Mouse (Mus musculus) urinary bladder, postnatal 4 days (tissue): ENCODE data around the gene Cfap299.
A peak's percentile ranks its signal among the peaks of the same experiment; 100 is the strongest.
"Not testable (repeated sequence)": the region's sequence is repeated elsewhere in the genome, so short reads cannot be mapped to it uniquely, and the experiment has no call there.

ENCODE experiments used
- DNase-seq, 2 experiments: peaks; one replicate each; pipeline ENCODE4 v3.0.0; 2021 to 2022; ENCODE audit warnings: low spot score in 2 of 2

Gene Cfap299

DNA sequence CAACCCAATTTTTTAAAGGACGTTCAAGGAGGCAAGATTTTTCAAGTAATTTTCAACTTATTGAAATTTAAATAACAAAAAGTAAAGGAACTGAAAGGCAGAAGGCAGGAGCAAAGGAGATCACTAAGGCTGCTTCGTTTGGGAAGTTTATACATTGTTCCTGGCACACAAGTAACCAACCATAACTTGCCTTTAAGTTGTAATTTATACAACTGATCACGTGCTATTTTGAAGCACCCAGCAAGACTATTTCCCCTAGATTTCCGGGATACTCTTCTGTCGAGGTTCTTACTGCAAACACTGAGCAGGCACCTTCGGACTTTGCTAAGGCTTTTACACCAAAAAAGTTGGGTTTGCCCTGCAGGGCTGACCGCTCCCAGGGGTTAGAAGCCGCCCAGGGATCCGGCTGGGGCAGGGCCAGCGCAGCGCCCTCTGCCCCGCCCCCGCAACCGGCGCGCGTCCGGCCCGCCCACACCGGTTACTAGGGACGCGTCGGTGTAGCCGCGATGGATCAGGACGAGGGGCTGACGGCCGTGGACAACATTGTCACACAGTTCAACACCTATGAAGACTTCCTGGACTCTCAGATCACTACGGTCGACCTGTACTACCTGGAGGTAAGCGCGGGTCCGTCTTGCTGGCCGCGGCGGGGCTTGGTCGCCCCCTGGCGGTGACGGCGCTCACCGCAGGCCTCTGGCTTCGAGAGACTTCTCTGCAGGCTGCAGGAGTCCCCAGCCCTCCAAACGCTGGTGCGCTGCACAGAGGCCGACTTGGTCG lies at the start of gene Cfap299:
TSS of gene Cfap299 (plus strand) at position 457 of the 777 bp plus-strand sequence.
- peak; percentile 70 to 81 for DNase-seq

DNA sequence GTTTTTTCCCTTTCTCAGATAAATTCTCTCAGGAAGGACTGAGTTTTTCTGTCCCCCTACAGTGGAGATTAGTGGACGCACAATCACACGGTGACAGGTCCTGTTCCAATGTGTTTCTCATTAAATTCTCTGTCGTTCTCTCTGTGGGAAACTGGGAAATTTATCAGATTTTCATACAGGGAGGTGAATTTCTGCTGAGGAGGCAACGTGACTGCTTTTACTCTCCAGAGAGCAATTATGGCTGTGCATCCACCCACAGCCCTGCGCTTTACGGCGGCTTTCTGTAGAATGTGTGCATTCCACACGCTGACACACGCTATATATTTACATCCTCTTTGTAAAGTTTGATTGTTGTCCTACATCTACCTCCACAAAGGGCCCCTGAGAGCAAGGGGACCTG lies 47.1 kb upstream of the Cfap299 start:
- no peak for DNase-seq

DNA sequence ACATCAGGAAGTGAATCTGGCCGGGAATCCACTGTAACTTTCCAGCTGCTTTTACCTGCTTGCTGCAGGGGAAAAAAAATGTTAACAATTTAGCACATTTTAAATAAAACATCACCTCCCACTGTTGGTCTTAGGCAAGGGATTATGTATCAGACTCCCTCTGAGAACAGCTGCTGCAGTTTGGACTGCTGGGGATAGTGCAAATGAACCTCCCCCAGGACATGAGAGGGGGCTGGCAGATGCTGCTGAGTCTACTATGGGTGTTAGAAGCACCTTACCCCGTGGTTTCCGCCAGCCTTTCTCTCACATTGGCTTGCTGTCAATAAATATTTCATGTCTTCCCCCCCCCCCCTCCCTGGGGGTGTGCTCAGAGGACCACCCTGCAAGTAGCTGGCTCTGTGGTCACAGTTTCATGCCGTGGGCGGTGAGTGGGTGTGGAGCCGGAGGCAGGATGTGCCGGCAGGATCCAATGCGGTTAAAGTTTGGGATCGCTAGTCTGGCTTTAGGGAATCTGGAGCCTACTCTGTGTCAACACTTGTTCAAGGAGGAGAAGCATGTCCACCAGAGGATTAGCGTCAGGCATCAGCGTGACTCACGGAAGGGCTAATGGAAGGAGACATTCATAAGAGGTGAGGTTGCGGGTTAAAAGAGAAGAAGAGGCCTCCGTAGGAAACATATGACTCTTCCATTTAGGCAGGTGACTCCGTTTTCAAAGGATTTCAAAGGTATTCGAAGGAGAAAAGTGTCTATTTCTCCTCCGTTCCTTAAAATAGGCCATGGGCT lies 45.2 kb upstream of the Cfap299 start:
- peak in 1 of 2 experiments; percentile 20 for DNase-seq

DNA sequence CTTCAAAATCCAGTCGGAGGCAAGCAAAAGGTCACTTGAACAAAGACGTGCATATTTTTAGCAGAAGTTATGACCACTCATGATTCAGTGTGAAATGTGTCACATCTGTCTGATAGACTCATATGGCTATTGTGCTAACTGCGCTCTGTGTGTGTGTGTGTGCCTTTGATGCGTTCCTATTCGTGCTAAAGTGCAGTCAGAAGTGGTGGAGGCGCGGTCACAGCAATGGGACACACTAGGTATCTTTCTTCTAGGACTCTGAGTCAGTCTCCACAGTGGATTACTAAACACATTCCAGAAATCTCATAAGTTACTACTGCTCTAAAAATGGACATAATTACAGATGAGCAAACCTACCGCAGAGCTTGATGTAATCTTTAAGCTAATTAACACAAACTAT lies 38.5 kb upstream of the Cfap299 start:
- no peak for DNase-seq

DNA sequence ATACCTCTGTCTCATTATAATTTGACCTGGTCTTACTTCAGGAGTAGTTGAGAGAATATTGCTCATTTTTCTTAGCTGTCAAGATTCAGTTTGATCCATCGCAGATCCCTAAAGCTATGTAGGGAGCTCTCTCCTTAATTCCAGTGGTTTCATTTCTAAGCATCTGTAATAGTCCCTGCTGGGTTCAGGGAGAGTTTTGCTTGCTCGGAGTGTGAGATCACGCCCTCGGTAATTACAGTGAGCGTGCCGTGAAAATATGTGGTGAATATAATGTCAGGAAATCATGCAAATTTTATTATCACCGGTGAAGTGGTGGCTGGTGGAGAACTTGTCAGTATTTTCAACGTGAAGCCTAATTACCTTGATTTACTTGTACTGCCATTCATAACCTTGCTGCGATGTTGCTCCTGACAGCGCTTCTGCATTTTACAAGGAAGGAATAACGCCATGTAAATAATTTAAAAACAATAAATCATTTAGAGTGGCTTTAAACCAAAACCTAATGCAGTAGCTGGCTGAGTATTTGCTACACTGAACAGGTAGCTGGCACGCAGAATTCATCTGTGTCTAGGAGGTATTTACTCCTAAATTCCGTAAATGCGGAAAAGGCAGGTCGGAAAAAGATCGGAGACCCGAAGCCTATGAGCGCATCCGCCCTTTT lies 36.6 kb upstream of the Cfap299 start:
- no peak for DNase-seq

DNA sequence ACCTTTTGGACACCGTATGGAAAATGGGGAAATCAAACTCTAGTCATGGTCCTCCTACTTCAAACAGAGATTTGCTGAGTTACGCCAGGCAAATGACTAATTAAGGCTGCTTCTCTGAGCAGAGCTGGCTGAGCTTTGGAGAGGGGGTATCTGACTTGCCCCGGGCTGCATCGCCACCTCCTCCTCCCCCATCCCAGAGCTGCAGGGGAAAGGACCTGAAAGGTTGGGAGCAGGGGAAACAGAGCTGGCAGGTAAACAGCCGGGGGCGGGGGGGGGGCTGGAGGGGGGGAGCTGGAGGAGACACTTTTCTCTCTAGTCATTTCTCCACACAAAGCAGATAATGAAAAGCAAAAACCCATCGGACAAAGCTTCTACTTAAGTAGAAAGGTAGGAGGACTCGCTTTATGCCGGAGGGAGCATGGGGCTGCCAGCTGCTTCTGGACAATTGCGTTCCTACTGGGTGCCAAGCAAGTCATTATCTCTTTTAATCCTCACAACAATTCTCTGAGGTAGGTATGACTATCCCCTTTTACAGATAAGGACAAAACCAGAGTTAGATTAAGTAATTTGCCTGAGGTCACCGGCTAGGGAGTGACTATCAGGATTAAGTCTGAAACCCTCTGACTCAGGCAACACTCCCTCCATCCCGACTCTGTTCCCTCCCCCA lies 35.9 kb upstream of the Cfap299 start:
- no peak for DNase-seq

DNA sequence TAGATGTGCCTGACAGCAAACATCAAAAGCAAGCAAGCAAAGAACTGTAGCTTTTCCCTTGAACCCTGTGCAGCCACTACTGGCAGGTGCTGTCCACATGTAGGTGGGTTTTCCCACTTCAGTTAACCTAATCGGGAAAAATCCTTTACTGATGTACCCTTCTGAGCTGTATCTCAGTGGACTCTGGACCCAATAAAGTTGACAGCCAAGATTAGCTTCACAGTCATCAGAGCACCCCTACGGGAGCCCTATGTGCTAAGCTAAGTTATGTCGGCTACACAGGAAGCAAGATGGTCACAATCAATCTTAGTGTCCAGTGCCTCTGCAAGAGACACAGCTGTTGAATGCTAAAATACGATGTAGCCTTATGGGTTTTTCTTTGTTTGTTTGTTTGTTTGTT lies 29.0 kb upstream of the Cfap299 start:
- DNase-seq = no peak

DNA sequence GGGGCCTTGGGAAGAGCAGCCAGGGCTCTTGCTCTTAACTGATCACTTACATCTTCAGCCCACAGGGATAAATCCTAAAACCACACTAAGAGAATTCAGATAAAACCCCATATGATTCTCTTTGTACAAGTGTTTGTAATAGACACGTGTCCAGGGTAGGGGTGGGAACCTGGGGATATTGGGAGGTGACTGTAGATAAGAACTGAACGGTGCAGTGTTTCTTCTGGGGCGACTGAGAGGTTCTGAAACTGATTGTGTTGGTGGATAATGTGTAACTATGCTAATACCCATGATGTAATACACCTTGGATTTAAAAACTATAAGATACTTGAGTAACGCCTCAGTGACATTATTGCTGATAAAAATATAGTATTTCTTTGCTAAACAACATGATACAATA lies 23.4 kb upstream of the Cfap299 start:
- no peak for DNase-seq

DNA sequence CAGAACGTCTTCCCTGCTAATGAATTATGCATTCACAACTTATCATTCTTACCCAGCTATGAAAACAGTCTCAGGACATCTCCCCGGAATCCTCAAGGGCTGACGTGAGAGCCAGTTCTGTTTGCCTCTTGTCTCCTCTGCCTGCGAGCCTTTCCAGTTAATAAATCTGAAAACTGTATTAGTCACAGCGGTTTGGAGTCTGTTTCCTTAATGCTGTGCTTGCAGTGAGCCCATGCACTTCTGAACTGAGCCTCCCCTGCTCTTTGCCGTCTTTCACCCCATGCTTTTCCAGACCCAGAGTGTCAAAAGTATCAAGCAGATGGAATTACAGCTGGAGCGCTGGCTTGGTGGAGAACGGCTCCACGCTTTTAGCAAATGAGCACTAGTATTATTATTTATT lies 22.6 kb upstream of the Cfap299 start:
- DNase-seq = no peak

DNA sequence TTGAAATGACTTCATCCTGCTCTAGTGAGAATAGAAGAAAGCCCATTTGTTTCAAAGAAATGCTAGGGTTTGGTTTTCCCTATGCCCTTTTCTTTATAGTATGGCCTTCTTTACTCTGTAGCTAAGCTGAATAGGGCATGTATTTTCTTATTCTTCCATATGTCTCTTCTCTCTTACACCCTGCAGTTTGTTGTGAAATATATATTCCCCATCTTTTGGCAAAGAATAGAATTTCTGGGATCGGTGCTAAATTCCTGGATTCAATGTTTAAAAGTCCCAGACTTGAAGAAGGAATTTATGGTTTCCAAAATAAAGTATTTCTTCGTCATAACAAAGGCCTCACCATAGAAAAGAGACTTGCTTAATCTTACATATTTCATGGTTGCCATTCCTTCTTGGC lies 2.5 kb upstream of the Cfap299 start:
- DNase-seq = no peak

DNA sequence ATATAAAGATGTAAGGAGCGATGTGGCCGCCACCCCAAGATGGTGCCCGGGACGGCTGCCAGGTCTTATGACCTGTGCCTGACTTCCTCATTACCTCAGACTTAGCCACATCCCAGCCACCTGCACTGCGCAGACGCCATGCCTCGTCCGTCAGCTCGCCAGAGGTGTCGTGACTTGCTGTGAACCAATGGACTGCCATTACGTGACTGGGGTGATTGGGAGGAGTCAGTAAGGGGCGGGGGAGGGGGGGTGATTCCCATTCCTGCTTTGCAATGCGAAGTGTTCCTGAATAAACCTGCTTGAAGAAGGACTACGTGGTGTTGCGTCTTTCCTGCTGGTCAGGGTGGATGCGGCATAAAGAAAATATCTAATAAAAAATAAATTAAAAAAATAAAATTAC lies 14.6 kb downstream of the Cfap299 start:
- not testable (repeated sequence) for DNase-seq

DNA sequence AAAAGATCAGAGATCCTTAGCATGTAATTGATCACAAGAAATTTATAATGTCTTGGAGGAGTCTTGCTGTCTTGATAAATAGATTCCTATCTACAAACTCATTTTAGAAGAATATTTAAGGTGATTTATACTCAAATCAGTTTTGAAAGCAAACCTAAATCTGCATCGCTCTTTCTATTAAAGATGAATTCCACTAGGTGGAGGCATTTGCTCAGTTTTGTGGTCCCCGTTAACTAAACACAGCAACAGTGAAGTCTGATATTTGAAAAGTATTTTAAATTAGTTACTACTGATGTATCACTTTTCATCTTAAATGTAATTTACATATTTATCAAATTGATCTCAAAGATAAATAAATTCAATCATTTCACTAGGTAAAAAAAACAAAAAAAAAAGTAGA lies 15.5 kb downstream of the Cfap299 start:
- DNase-seq = no peak

DNA sequence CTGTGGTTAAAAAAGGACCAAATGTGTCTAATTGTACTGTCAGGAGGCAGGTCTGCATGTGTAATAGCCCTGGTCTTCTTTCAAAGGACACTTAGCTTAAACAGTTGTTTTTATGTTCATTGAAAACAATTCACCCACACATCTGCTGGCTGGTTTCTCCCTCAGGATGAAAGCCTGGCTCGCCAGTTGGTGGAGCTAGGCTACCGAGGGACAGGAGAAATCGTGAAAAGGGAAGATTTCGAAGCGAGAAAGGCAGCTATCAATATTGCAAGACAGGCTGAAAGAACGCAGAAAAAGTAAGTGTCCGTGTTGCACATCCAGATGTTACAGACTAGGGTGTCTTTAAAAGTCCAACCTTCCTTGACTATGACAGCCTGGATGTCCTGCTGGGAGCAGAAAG lies 17.0 kb downstream of the Cfap299 start:
- DNase-seq = no peak

DNA sequence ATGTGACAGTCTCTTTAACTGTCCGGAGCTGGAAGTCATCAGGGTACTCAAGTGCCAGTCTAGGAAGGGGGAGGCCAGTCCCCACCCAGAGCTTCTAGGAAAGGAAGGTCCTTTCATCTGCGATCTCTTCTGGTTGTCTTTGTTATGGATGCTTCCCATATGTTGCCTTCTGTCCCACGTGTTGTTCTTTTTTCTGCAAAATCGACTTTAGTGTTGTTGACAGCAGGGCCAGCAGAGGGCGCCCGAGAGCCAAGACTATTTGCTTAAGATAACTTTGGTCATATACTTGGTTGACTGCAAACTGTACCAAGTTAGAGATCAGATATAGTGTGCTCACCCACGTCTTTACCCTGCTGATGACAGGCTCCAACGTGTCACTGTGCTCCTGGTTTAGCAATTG lies 19.5 kb downstream of the Cfap299 start:
- DNase-seq = peak; percentile 58 to 81

DNA sequence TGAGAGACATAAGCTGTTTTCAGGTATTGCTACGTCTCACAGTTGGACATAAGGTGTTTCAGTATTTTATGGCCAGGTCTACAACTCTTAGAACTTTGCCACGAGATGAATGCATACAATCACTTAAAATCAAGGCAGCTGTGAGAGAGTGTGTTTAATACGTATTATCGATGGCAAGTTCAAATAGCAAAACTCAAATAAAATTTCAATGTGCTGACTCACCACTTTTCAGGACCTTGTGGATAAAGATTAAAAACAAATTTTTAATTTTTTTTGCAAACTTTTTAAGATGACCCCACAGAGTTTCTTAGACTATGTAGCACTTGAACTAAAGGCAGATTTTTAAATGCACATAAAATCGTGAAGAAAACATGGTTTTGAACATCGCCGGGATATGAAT lies 30.8 kb downstream of the Cfap299 start:
- DNase-seq = no peak

DNA sequence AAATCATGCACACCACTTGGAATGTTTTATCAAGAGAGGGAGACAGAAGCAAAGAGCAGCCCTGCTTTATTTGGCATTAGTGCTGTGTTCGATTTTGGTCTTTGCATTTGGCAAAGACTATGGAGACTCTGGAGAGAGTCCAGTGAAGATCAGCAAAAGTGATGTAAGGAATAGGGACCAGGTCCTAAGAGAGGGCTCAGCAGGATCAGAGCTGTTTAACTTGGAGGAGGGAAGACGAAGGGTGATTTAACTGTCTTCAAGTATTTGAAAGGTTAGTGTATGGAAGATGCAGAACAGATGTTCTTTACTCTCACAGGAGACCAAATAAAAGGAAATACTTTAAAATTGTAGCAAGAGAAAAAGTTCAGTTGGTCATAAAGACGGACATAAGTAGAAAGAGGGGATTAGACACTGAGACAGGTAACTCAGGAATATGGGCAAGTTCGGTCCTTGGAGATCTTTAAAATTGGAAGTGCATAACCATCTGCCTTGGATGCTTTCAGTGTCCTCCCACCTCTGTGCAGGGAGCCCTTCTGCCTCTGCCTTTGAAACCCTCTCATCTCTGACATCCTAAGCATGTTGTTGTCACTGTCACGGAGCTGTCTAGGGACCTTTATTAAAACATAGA lies 31.8 kb downstream of the Cfap299 start:
- no peak for DNase-seq

DNA sequence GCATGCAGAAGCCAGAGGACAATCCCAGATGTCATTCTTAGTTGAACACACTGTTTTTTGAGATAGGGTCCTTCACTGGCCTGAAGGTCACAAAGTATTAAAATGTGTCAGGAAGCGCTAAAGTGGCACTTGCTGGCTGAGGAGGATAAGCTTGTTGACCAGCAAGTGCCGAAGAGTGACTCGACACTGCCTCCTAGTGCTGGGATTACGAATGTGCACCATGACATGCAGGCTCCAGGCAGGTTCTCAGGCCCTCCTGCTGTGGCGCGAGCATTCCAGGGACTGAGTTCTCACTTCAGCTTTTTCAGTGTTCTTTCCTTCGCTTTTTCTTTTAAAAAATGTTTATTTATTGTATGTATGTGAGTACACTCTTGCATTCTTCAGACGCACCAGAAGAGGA lies 34.3 kb downstream of the Cfap299 start:
- no peak for DNase-seq

DNA sequence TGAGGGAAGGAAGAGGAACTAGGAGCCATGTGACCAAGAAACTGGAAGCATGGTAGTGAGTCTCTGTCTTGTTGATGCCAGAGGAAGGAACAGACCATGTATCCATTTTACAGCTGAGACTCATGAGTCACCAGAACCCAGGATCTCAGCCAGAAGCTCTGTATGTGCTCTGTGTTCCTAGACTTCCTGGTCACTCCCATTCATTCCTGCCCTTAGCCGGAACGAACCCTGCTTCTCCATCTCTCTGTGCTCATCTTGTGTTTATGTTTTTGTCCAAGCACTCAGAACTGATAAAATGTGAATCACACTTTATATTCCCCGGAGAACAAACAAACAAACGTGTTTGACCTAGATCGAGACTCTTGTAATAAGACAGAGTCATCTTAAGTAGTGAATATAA lies 36.2 kb downstream of the Cfap299 start:
- no peak for DNase-seq

DNA sequence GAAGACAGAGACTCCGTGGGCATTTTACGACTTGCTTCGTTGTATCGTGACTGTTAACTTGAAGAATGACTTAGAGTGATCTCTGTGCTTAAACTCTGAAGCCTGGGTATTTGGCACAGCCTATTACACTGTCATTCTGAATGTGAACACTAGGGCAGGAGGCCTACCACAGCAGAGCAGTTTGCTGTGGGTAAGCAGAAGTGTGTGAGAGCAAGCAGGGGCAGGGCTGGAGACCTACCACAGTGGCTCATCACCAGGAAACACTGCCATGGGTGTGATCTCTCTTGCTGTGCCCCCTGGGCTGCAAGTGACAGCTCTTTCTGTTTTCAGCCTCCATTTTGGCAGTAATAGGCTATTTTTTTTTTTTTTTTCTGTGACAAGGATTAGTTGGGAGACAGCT lies 39.7 kb downstream of the Cfap299 start:
- no peak for DNase-seq

DNA sequence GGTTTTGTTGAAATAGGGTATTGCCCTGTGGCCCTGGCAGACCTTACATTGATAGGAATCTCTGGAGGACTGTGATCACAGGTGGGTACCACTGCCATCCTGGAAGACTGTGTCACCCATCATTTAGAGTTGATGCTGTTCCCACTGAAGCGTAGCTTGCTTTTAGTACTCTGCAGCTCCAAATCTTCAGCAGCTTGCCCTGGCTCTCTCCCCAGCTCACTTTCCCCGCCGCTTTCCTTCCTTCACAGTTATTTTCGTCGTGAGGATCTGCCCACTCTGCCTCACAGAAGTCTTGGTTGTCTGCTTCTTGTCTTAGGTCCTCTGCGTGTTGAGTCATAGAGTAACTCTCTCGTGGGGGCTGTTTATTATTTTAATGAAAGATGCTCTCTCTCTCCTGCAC lies 40.3 kb downstream of the Cfap299 start:
- DNase-seq = no peak

DNA sequence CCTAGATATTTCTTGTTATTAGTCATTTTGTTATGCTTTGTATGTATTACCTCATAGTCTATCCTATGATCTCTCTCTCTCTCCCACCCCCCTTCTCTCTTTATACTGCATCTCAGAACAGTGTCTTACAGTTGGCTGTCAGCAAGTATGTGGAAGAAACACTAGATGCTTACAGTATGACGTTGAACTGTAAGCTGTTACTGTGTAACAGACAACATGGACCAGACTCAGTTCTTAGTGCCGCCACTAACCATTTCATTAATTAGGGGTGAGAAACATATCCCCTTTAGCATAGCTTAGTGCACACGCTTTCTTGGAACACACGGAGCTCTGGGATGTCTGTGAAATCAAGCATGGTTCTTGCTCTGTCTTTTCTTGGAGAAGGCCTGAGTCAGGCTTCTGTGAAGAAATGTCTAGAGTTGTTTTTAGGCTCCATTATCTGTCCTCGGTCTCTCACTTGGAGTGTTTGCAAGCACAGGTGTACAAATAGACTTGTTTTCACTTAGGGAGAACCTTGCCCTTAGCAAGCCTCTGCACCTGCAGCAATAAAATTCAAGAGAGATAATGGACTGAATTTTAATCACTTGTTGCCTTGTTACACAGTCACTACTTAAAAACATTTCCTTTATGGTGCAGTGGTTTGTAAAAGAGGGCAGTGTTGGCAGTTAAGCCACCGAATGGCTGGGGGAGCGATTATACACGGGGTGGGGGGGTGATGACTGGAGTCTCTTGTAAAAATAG lies 47.1 kb downstream of the Cfap299 start:
- DNase-seq = no peak
